Mouse (Mus musculus): ENCODE results near the gene Rassf7.

DNA sequence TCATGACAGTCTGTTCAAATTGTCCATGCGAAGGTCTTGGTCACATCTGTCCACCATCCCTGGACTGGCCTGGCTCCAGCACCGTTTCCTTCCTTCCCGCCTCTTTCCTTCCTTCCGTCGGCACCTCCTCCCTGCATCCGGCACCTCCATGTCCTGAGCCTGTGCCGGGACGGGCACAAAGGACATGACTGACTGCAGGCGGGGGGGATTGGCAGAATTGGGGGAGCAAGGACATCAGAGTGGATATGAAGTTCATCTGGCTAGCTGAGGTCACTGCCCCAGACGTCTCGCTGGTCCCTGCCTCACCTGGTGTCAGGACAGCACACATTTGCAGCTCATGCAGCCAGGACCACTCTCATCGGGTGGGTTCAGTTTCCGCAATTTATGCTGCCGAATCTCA, 24.6 kb upstream of the Rassf7 start:
- TF ChIP-seq CTCF (IDR thresholded peaks at IDR 0.05; ENCODE audit: low read depth, low read length) = no peak
- no peak for TF ChIP-seq POLR2A (IDR thresholded peaks at IDR 0.05; ENCODE audit: extremely low read depth, insufficient read depth, low read length)

Data from liver, adult 2 months (tissue).